Mouse (Mus musculus) embryonic facial prominence, embryonic 12.5 days (tissue): ENCODE measurements around the gene Galnt9. TPM values are rescaled to one million over a fixed set of nuclear protein-coding genes. Genes with fewer than 3 reads are reported as not detected.

Experiments
- ATAC-seq: fragments of 200-750 bp; cut with Nextera tagmentation; 2 replicates; pipeline ENCODE4 v1.8.0; 2017; ENCODE audit not compliant: insufficient number of reproducible peaks, insufficient read depth, low FRiP score, low TSS enrichment
- H3K27ac ChIP-seq: fragments of 300-500 bp; sonication (generic); 2 replicates; pipeline ENCODE4 v1.5.1; 2016; ENCODE audit warnings: mild to moderate bottlenecking
- H3K27me3 ChIP-seq: fragments of 300-500 bp; sonication (generic); 2 replicates; pipeline ENCODE4 v1.6.1; 2016; ENCODE audit warnings: mild to moderate bottlenecking, moderate library complexity
- H3K36me3 ChIP-seq: fragments of 300-500 bp; sonication (generic); 2 replicates; pipeline ENCODE4 v1.6.1; 2016; ENCODE audit warnings: mild to moderate bottlenecking
- H3K4me1 ChIP-seq: fragments of 300-500 bp; sonication (generic); 2 replicates; pipeline ENCODE4 v1.6.1; 2016
- H3K4me2 ChIP-seq: fragments of 300-500 bp; sonication (generic); replicated peaks from 2 replicates; pipeline ENCODE4 v1.6.1; 2016; ENCODE audit warnings: mild to moderate bottlenecking, moderate library complexity
- H3K4me3 ChIP-seq: fragments of 300-500 bp; sonication (generic); 2 replicates; pipeline ENCODE4 v1.5.1; 2016; ENCODE audit warnings: mild to moderate bottlenecking
- H3K9ac ChIP-seq: fragments of 300-500 bp; sonication (generic); 2 replicates; pipeline ENCODE4 v1.6.1; 2016; ENCODE audit warnings: mild to moderate bottlenecking, moderate library complexity
- H3K9me3 ChIP-seq: fragments of 300-500 bp; sonication (generic); 2 replicates; pipeline ENCODE4 v1.6.1; 2016; ENCODE audit warnings: mild to moderate bottlenecking, moderate library complexity
- WGBS: fragments of 180-500 bp; shearing (Covaris S2); methylation state at CpG from one replicate; pipeline ENCODE4 v1.1.7; 2016; 5-methylcytosine and 5-hydroxymethylcytosine counted together
- microRNA-seq: library from miRNA; unstranded; fragments of <30 nt; microRNA quantifications from one replicate; pipeline ENCODE4, GENCODE M21; 2017
- polyA plus RNA-seq: library from polyadenylated mRNA; unstranded; fragments of >200 nt; fragmentation: Nextera tagmentation; extraction: Ambion mirVana; gene quantifications from 2 replicates; pipeline ENCODE4 v1.2.1, GENCODE M21; 2016

Gene Galnt9
- polyA plus RNA-seq, 1 experiment from 2014 or later = 1.6 TPM

- Histone ChIP-seq H3K4me3 (no peak overlapping the region), H3K27me3 (no peaks in the 10 kb centered on the region), H3K9ac (no peak overlapping the region; the same call in 1 of the 2 replicates), H3K36me3 (no peaks in the 10 kb centered on the region), H3K9me3 (no peaks in the 10 kb centered on the region), H3K4me2 (peak overlapping the region; percentile 40), H3K4me1 (no peaks in the 10 kb centered on the region), H3K27ac (no peak overlapping the region)
- WGBS = 27% methylated on average over 12 of the region's 12 CpGs
- no peak for ATAC-seq
Measured at GRCm38 (mm10) chr5:110639459-110639858, 95.3 kb downstream of the Galnt9 start.

DNA sequence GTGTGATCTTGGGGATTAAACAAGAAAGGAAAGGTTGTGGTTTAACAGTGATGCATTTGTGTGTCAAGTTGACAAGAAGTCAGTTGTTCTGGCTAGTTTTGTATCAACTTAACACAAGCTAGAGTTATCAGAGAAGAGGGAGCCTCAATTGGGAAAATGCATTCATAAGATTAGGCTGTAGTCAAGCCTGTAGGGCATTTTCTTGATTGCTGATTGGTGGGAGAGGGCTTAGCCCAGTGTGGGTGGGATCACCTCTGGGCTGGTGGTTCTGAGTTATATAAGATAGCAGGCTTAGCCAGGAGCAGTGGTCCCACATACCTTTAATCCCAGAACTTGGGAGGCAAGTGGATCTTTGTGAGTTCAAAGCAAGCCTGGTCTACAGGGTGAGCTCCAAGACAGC lies 102.2 kb downstream of the Galnt9 start:
- H3K4me1 ChIP-seq = no peaks in the 10 kb centered on the region
- H3K9ac ChIP-seq = no peak overlapping the region
- H3K9me3 ChIP-seq = no peaks in the 10 kb centered on the region
- H3K4me3 ChIP-seq = no peak overlapping the region
- ATAC-seq = no peak
- no peaks in the 10 kb centered on the region for H3K27me3 ChIP-seq
- H3K4me2 ChIP-seq = no peak overlapping the region
- H3K36me3 ChIP-seq = peaks cover 55% of the 10 kb centered on the region
- H3K27ac ChIP-seq = no peak overlapping the region

DNA sequence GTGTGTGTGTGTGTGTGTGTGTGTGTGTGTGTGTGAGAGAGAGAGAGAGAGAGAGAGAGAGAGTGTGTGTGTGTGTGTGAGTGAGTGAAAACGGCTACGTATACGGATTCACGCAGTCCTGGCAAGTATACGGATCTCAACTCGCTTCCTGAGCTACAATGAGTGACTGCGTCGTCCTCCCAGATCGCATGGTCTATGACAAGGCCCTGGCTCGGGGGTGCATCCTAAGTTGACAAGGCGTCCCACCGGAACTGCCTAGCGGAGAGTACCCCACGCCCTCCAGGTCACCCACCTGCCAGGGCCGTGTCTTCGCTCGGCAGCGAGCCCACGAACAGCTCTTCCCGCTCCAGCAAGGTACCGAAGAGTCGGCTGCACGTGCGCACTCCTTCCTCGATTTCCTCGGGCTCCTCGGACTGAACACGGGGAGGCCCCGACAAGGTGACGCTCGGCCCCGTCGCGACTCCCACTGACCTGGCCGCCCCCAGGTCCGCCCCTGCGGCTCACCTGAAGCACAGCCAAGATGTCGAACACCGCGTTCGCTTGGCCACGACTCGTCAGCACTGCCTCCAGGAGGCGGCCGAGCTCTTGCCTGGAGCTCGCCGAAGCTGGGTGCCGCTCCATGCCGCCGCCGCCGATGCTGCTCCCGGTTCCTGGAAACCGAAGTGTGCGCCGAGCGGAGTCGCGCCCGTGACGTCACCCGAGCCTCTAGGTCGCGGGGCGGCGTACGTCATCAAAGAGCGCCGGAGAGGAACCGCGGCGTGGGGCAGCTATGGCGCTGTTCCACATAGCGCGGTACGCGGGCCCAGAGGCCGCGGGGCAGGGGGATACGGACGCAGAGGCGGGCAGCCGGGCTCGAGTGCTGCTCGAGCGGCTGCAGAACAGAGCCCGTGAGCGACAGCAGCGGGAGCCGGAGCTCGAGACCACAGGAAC lies 108.8 kb downstream of the Galnt9 start, which contains the start of the genes Noc4l and Ddx51:
Noc4l (minus strand) TSS at position 699 of the 930 bp plus-strand sequence.
Ddx51 (plus strand) TSS at position 733 of the 930 bp plus-strand sequence.
- H3K4me1 ChIP-seq = peaks cover 16% of the 10 kb centered on the region
- ATAC-seq = peak; percentile 73
- H3K27me3 ChIP-seq = no peaks in the 10 kb centered on the region
- H3K9ac ChIP-seq = peak within 1 kb of the TSS; percentile 87
- H3K27ac ChIP-seq = 0 out of 2 replicates have a peak within 1 kb of the TSS, but pooled peaks have one; percentile 32
- under 1% methylated on average over 91 of the region's 91 CpGs for WGBS
- peaks cover 69% of the 10 kb centered on the region for H3K36me3 ChIP-seq
- no peaks in the 10 kb centered on the region for H3K9me3 ChIP-seq
- H3K4me2 ChIP-seq = peak within 1 kb of the TSS; percentile 93
- peak within 1 kb of the TSS; percentile 98 for H3K4me3 ChIP-seq

DNA sequence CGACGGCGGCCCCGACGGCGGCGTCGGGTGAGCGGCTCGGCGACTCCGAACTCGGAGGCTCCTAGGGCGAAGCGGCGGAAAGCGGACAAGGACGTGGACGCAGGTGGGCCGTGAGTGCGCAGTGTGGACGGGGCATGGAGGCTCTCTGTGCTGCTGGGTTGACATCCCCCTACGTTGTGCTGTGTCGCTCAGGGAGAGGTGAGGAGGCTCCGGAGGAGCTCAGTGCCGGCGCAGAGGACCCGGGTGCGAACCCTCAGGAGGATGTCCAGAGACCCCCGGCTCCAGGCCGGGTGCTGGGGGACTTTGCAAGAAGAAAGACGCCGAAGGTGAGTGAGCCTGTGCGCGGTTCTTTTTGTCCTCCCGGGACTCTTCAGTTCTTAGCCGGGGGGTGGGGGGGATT lies 109.5 kb downstream of the Galnt9 start:
- Histone ChIP-seq H3K27me3 (no peaks in the 10 kb centered on the region), H3K4me1 (peaks cover 16% of the 10 kb centered on the region), H3K27ac (0 out of 2 replicates have a peak overlapping the region, but pooled peaks have one; percentile 32), H3K4me2 (peak overlapping the region; percentile 93), H3K9me3 (no peaks in the 10 kb centered on the region), H3K4me3 (peak overlapping the region; percentile 98), H3K36me3 (peaks cover 70% of the 10 kb centered on the region), H3K9ac (peak overlapping the region; percentile 87)
- WGBS = under 1% methylated on average over 37 of the region's 37 CpGs
- peak; percentile 53; the same call in 1 of the 2 replicates for ATAC-seq

- H3K27ac ChIP-seq = no peak overlapping the region
- H3K36me3 ChIP-seq = peaks cover 87% of the 10 kb centered on the region
- no peaks in the 10 kb centered on the region for H3K4me1 ChIP-seq
- H3K27me3 ChIP-seq = no peaks in the 10 kb centered on the region
- no peak overlapping the region for H3K9ac ChIP-seq
- H3K4me3 ChIP-seq = no peak overlapping the region
- H3K9me3 ChIP-seq = no peaks in the 10 kb centered on the region
- no peak overlapping the region for H3K4me2 ChIP-seq
- no peak for ATAC-seq
Measured at GRCm38 (mm10) chr5:110659682-110660081, 115.5 kb downstream of the Galnt9 start.

DNA sequence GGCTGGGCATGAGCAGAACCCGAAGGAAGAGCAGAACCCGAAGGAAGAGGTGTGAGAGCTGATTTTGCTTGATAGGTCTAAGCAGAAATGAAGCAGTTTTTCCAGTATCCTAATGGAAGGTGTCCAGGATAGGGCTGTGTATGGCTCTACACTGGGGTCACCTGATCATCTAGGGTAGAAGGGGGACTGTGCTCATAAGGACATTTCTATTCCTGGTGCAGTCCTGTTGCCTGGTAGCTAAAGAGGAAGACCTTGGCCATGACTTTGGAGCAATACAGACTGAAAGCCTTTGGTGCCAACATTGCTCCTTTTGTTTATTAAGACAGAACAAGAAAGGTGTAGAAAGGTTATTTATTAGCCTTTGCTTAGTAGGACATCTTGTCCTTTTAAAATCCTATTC lies 119.9 kb downstream of the Galnt9 start:
- H3K4me3 ChIP-seq = no peak overlapping the region
- H3K4me2 ChIP-seq = no peak overlapping the region
- no peak overlapping the region for H3K9ac ChIP-seq
- no peaks in the 10 kb centered on the region for H3K27me3 ChIP-seq
- WGBS = 91% methylated on average over 2 of the region's 2 CpGs
- H3K9me3 ChIP-seq = no peaks in the 10 kb centered on the region
- H3K4me1 ChIP-seq = no peaks in the 10 kb centered on the region
- peaks cover 88% of the 10 kb centered on the region for H3K36me3 ChIP-seq
- H3K27ac ChIP-seq = no peak overlapping the region
- ATAC-seq = no peak

DNA sequence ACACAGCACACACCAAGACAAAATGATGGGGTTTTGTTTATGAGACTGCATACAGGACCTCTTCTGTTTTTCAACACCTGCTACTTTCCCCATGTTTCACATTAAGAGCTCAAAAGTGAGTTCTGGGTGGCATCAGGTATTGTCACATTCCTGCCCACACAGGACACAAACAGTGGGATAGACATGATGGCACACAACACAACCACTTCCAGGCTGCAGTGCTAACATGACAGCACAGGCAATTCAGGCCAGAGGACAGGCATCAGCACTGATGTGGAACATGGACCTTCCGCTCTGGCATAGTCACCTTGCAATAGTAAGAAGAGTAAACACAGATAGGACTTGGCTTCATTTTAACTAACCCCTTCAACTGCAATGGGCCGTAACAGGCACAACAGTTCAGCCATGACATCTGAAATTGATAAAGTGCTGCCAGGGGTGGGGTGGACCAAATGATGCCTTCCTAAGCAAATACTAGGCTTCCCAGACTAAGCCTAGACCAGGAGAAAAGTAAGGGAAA lies 120.7 kb downstream of the Galnt9 start:
- Histone ChIP-seq H3K4me3 (no peak overlapping the region), H3K4me2 (no peak overlapping the region), H3K27ac (no peak overlapping the region), H3K9me3 (no peaks in the 10 kb centered on the region), H3K27me3 (no peaks in the 10 kb centered on the region), H3K9ac (no peak overlapping the region), H3K36me3 (peaks cover 86% of the 10 kb centered on the region), H3K4me1 (no peaks in the 10 kb centered on the region)
- WGBS = 92% methylated on average over 2 of the region's 2 CpGs
- no peak for ATAC-seq

- WGBS = 72% methylated on average over 6 of the region's 6 CpGs
- H3K4me2 ChIP-seq = no peak overlapping the region
- peaks cover 86% of the 10 kb centered on the region for H3K36me3 ChIP-seq
- no peak overlapping the region for H3K9ac ChIP-seq
- no peak overlapping the region for H3K4me3 ChIP-seq
- no peak for ATAC-seq
- no peaks in the 10 kb centered on the region for H3K4me1 ChIP-seq
- H3K27ac ChIP-seq = no peak overlapping the region
- no peaks in the 10 kb centered on the region for H3K9me3 ChIP-seq
- no peaks in the 10 kb centered on the region for H3K27me3 ChIP-seq
Measured at GRCm38 (mm10) chr5:110665486-110666121, 121.4 kb downstream of the Galnt9 start.

Small RNA genes lying within 50 kb of the gene (microRNA-seq; reads per million reads assigned to microRNA genes)
- gene Mir7026 = 2.5 reads per million, percentile 10 among the genes with 10 or more reads in this experiment

Other genes starting within 250 kb of the Galnt9 start
- 2.3 TPM in 2 replicates for gene P2rx2, start 201.1 kb upstream of the Galnt9 start, polyA plus RNA-seq
- not detected in 2 replicates for gene Lrcol1, start 199.6 kb upstream of the Galnt9 start, polyA plus RNA-seq
- gene Fbrsl1, start 95.9 kb upstream of the Galnt9 start, polyA plus RNA-seq = 25.4 and 26.6 TPM in 2 replicates
- gene Noc4l, start 109.1 kb downstream of the Galnt9 start, polyA plus RNA-seq = 53.4 and 60.9 TPM in 2 replicates
- gene Ddx51, start 109.1 kb downstream of the Galnt9 start, polyA plus RNA-seq = 41.3 and 46.7 TPM in 2 replicates
- 50.5 and 51.9 TPM in 2 replicates for gene Ep400, start 226.4 kb downstream of the Galnt9 start, polyA plus RNA-seq
- gene Pus1, start 236.3 kb downstream of the Galnt9 start, polyA plus RNA-seq = 31.0 and 31.3 TPM in 2 replicates